ENCODE assay signal across 8 mouse cellular contexts in genomic region chr1:165046056-165046455, GRCm38 (mm10).
A peak's percentile ranks its signal among the peaks of the same experiment; 100 is the strongest.
DNase-seq lines count a peak whose midpoint lies in the region; ATAC-seq lines count a peak whose summit lies in the region.

No protein-coding gene starts in this region.

- peak overlapping the region; percentile 83 to 87 for H3K27ac ChIP-seq in heart, embryonic 14.5 days (replicated peaks in 1 of 2; ENCODE audit: control insufficient read depth in 1 of 2, insufficient read depth in 1 of 2, low read depth in 2 of 2, low read length in 2 of 2)
- H3K27ac ChIP-seq in neural tube, embryonic 14.5 days (ENCODE audit: low read depth, low read length): peak overlapping the region; percentile 73

- 50% methylated on average over 4 of the region's 4 CpGs for whole genome bisulfite sequencing in heart, embryonic 14.5 days
- 60% methylated on average over 4 of the region's 4 CpGs for WGBS in neural tube, embryonic 14.5 days

- peak overlapping the region; percentile 24; the same call in 1 of the 2 replicates for H3K4me2 ChIP-seq in heart, embryonic 14.5 days (ENCODE audit: low read length)
- no peak overlapping the region for H3K4me2 ChIP-seq in neural tube, embryonic 14.5 days (ENCODE audit: low read depth, low read length)

- no peak overlapping the region for H3K4me3 ChIP-seq in heart, embryonic 14.5 days (ENCODE audit: control insufficient read depth in 1 of 2, insufficient read depth in 1 of 2, low read depth in 1 of 2, low read length in 2 of 2)
- no peak overlapping the region for H3K4me3 ChIP-seq in neural tube, embryonic 14.5 days (ENCODE audit: low read depth, low read length)

- H3K27me3 ChIP-seq in heart, embryonic 14.5 days (ENCODE audit: control insufficient read depth, insufficient read depth, low read length): no peaks in the 10 kb centered on the region
- no peaks in the 10 kb centered on the region for H3K27me3 ChIP-seq in neural tube, embryonic 14.5 days (ENCODE audit: control insufficient read depth, insufficient read depth, low read length)

- no peaks in the 10 kb centered on the region for H3K9me3 ChIP-seq in heart, embryonic 14.5 days (ENCODE audit: control insufficient read depth, low read length)
- no peaks in the 10 kb centered on the region for H3K9me3 ChIP-seq in neural tube, embryonic 14.5 days (ENCODE audit: control insufficient read depth, low read length)

- no peak for DNase-seq in heart, adult 9 months (ENCODE audit: low spot score in 2 of 2)
- peak; percentile 20 for DNase-seq in adrenal gland, postnatal 10 days
- DNase-seq in fibroblast of lung, adult 2 months (ENCODE audit: low read depth): peak; percentile 19
- DNase-seq in layer of hippocampus, postnatal 36 days: no peak
- no peak for DNase-seq in layer of hippocampus, adult 8-10 months (ENCODE audit: low spot score in 2 of 2)

- H3K9ac ChIP-seq in heart, embryonic 14.5 days (ENCODE audit: low read length): no peak overlapping the region; the same call in 1 of the 2 replicates
- H3K9ac ChIP-seq in neural tube, embryonic 14.5 days (replicated peaks; ENCODE audit: low read depth, low read length): no peak overlapping the region

- peaks cover 23 to 33% of the 10 kb centered on the region in 2 experiments for H3K4me1 ChIP-seq in heart, embryonic 14.5 days (ENCODE audit: control insufficient read depth in 2 of 2, insufficient read depth in 2 of 2, low read length in 2 of 2)
- H3K4me1 ChIP-seq in neural tube, embryonic 14.5 days (ENCODE audit: control insufficient read depth, insufficient read depth, low read length): peaks cover 4% of the 10 kb centered on the region; the same call in 1 of the 2 replicates

- ATAC-seq in heart, embryonic 14.5 days (ENCODE audit: insufficient number of reproducible peaks, insufficient read depth, low FRiP score, low read depth): no peak
- ATAC-seq in neural tube, embryonic 14.5 days (ENCODE audit: low read depth): no peak
- no peak for ATAC-seq in frontal cortex, adult (ENCODE audit: low TSS enrichment)

- H3K36me3 ChIP-seq in heart, embryonic 14.5 days (ENCODE audit: control insufficient read depth, insufficient read depth, low read length): no peaks in the 10 kb centered on the region
- H3K36me3 ChIP-seq in neural tube, embryonic 14.5 days (ENCODE audit: control insufficient read depth, insufficient read depth, low read length): no peaks in the 10 kb centered on the region

Comparison
In these comparisons a context has a peak if more than half of its experiments do, and no peak if none do; other contexts are left out.
1. DNase-seq: peak in adrenal gland, postnatal 10 days (single experiment) and fibroblast of lung, adult 2 months (single experiment); none in heart, adult 9 months (0 of 2), layer of hippocampus, postnatal 36 days (0 of 2) and layer of hippocampus, adult 8-10 months (0 of 2).